Mouse (Mus musculus): ENCODE results near the gene Baiap2. TPM values are rescaled to one million over a fixed set of nuclear protein-coding genes. Genes with fewer than 3 reads are reported as not detected.
A peak's percentile ranks its signal among the peaks of the same experiment; 100 is the strongest.

Gene Baiap2
- total RNA-seq, 2 experiments from 2014 or later = 4.1 to 6.3 TPM

DNA sequence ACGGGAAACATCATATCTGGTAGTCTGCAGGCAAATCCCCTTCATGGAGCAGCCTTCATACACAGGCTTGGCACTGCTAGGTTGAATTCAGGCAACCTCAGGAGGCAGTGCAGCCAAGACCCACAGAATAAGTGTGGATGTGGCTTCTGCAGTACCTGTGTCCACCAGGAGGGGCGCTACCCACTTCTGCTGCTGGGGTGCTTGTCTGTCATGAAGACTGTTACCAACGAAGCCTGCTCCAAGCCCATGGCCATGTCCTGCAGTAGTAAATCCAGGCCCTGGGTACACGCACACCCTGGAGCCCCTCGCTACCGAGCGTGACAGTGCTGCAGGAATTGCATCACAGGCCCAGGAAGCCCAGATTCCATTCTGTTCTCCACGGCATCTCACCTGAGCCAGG lies 22.7 kb upstream of the Baiap2 start:
- peak; percentile 83 for DNase-seq

DNA sequence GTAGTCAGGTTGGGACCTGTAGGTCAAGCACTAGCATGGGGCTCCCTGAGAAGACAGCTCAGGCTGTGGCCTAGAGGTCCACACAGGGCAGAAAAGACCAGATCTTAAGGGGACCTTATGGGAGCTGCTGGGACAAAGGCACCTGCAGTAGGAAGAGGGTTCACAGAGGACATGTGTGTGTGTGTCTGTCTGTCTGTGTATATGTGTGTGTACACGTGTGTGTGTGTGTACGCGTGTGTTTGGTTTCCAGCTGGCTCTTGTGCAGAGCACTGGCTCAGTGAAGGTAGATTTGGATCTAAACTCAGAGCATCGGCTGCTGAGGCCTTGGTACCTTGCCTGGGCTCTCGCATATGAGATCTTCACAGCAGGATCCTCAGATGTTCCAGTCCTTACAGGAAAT lies 21.9 kb upstream of the Baiap2 start:
- DNase-seq = no peak

DNA sequence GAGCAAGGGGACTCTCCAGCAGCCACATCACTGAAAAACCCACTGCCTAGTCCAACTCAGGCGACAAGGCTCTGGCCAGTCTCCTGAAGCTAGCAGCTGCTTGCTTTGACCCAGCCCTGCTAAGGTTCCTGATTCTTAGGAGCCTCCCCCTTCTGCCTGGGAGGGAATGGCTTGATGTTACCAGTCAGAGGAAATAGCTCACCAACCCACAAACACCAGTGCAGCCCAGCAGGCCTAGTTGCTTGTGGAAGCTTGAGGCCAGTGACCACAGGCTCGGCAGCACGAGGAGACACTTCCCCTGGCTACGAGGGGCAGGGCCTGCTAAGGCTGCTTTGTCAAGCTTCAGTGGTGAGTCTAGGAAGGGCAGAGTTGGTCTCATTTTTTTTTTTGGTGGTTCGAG lies 17.4 kb upstream of the Baiap2 start:
- DNase-seq = no peak

DNA sequence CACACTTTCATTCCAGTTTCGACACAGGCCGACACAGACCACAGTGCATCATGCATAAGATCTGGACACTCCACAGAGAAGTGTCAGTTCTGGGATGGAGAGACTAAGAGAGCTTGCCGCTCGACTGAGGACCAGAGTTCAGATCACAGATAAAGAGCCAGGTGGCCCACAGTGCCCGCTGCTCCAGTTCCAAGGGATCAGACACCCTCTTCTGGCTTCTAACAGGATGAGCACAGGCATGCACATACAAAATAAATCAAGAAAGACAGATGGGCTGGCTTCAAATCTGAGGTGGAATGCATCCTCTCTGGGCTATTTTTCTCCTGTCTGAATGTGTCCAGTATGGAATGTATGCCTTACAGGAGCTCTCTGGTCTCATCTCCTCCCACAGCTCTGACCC lies 15.8 kb upstream of the Baiap2 start:
- DNase-seq = no peak

DNA sequence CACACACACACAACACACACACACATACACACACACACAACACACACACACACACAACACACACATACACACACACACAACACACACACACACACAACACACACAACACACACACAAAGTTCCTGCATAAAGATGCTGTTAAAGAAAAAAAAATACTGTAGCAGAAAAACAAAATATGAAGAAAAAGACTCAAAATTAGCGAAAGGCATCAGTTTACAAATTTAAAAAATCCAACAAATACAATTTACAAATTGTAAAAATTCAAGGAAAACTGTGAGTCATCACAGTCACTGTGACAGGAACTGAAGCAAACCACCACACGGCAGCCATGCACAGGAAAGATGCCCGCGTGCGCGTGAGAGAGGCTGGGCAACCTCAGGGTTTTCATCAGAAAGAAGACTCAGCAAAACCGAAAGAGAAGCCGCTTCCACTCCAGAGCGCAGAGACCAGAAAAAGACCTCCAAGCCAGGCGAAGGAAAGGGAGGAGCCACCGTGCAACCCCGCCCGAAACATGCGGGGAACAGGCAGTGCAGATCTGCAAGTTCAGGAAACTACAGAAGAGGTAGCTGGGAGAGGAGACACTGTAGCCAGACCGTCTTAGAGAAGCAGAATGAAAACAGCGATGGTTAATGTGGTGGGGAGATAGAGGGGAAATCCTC lies 14.4 kb upstream of the Baiap2 start:
- no peak for DNase-seq

DNA sequence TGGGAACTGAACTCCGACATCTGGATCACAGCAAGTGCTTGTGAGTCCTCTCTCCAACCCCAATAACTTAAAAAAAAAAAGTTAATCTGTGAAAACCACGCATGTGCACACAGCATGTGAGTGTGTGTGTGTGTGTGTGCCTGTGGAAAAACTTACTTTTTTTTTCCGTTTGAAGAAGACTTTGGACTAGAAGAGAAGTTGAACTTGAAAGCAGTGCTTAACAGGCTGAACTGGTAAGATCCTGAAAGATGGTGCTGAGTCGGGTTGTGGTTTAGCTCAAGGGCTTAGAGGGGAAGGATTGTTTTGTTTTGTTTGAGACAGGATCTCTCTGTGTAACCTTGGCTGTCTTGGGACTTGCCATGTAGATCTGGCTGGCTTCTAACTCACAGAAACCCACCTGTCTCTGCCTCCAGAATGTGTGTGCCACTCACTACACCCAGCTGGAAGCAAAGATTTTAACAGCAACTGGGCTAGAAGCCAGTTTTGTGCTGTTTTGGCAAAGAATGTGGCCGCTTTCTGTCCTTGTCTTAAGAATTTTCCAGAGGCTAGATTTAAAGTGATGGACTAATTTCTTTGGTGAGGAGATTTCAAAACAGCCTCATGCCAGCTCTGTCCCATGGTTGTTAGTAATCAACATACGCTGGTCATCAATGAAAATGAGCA lies 12.8 kb upstream of the Baiap2 start:
- no peak for DNase-seq

DNA sequence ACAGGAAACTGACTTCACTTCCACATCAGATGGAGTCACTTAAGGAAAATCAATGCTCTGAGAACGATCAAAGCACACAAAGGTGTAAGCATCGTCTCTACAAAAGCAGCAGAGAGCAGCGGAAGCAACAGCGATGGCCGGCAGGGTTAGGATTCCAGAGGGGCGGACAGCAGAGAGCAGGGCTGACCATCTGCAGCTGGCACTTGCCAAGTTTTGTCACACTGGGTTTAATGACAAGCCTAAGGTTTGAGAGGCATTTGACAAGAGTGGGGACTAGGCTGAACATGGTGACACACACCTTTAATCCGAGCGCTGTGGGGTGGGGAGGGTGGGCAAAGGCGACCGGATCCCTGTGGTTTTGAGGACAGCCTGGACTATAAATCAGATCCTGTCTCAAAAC lies 10.8 kb upstream of the Baiap2 start:
- DNase-seq = no peak

DNA sequence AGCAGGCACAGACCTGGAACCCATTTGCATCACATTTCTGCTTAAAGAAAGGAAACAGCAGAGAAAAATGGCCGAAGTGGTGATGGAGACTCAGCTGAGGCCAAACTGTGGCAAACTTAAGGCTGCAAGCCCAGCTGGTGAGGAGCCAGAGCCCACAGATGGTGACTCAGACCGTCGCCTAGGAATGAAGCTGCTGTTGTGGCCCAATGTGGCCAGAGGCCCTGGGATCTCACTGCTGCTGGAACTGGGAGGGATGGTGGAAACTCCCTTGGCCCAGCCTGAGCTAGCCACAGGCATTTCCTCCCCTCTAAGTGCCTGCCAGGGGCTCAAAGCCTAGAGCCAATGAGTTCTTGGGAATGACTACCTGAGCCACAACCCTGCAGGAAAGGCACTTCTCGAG lies 9.4 kb upstream of the Baiap2 start:
- peak; percentile 53 for DNase-seq

DNA sequence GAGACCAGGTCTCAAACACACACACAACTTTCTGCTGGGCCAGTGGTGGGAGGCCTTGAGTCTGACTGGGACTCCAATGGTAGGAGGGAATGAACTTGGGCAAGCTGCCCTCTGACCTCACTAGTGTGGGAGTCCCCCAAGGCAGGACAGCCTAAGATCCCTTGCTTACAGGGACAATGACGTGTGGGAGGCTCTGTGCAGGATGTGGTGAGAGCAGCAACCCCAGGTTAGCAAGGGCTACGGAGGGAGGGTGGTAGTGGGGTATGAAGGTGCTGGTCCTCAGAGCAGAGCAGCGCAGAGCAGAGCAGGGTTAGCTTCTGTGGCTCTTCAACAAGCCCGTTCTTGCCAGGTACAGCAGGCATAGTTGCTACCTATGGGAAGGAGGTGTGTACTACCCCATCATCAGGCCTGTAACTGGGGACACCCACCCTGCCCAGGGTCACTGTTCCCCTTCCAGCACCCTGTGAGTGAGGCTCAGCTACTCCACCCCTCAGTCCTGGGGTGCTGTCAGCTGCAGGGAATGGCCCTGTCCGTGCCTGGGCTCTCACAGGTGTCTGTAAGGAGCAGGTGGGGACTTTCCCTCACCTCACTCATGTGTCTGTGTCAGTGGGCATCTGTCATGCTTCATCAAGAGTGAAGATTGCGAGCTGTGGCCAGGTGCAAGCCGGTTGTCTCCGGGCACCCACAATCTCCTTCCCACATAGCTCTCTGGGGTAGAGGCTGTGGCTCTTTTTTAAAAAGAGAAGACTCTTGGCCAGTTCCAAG lies 8.6 kb upstream of the Baiap2 start:
- no peak for DNase-seq

DNA sequence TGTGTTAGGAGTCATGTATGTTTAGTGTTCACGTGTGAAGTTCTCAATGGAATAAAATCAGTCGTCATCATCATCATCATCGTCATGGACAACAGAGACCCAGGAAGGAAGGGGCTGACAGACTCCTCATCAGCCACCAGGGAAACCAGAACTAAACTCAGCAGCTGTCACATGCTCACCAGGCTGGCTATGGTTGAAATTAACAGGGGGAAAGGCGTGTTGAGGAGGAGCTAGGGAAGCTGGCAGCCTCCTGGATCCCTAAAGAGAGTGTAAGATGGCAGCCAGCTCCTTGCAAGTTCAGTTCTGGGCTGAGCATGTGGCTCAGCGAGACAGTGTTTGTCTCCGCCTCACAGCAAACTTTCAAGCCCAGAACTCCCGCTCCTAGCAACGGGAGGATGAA lies 7.8 kb upstream of the Baiap2 start:
- no peak for DNase-seq

DNA sequence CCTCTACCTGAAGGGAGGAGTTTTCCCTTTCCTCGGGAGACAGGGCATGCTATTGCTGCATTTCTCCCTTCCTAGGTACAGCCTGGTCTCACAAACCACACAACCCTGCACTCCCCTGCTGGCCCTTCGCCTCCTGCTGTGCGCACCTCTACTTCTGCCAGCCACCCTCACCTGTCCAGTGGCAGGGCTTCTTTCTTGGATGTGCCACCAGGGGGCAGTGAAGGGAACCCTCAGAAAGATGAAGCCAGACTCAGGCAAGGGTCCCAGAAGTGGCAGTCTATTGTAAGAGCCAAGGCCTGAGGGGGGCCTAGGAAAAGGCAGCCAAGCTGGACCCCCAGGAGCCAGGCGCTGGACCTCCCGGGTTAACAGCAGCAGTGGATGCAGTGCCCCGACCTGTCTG lies 7.1 kb upstream of the Baiap2 start:
- peak; percentile 67 for DNase-seq

DNA sequence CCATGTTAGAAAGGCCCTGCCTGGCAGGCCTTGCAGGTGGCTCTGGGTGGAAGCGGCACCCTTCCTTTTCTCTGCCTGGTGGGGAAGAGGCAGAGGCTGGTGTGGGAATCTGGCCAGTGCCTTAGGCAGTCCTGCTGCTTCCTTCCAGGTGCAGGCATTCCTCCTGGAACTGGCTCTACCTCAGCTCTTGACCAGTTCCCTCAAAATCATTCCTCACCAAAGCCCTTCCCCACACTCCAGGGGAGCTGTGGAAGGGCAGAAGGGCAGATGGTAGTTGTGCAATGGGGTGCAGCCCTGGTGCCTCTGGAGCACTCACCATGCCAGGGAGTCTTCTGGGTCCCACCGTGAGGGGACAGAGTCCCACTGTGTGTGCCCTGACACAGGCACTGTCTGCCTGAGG lies 6.1 kb upstream of the Baiap2 start:
- no peak for DNase-seq

DNA sequence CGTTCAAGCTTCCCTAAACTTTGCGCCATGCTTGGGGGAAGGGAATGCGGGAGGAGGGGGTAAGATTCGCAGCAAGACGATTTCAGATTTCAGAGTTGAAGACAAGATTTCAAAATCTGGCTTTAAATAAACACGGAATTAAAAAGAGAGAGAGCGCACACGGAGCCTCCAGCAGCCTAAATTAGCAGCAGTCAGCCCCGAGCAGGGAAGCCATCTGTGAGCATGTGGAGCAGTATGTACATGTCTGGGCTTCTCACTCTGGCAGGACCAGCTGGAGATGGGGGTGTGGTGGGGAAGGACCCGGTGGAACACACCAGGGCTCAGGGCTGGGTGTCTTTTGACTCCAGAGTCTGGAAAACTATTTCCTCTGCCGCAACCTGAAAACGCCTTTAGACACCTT lies 5.3 kb upstream of the Baiap2 start:
- DNase-seq = no peak

DNA sequence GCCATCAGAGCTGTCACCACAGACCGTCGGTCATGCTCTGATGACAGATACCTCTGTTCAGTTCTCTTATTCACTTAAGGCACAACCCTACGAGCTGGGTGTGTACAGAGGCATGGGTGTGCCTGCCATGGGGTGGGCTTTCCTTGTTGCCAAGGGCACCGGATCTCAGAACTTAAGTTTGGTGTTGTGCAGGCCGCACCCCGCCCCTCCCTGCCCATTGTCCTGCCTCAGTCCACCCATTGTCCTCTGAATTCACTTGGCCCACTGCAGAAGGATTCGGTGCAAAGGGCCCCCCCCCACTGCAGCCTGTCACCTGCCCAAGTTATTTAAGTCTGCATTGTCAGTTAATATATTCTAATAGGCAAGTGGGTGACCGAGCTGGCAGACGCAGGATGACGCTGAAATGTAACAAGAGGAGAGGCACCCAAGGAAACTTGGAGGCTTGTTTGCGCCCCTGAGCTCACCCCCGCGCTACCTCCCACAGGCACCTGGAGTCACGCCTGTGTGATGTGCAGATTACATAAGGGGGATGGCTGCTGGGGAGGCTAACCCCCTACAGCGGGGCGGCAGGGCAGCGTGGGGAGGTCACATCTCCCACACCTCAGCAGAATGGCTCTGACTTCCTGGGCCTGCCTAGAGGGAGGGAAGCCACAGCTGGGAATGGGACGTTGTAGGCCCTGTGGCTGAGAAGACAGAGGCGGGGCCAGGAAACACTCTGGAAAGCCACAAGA lies 4.6 kb upstream of the Baiap2 start:
- no peak for DNase-seq

DNA sequence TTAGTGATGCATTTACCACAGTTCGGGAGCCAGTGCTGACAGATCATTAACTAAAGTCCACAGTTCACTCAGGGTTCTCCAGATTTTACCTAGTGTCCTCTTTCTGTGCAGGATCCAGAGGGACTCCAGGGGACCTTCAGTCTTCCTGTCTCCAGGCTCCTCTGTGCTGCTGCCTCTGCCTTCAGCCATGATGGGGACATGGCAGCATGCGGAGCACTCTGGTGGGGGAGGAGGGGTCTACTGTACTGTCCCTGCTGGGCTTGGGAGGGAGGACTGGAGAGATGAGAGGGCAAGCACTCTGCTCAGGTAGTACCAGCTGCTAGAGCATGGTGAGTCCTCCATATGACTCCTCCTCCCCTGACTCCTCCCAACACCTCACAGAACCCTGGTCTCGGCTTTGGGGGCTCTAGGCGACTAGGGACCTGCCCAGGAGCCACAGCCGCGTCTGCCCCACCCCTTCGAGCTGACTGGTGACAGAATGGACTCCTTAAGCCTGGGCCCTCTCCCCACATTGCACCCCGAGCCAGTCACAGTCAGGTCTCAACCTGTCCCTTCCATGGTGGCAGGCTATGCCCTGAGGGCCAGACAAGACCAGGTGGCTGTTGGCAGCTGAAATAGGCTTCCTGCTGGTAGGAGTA lies 3.4 kb upstream of the Baiap2 start:
- DNase-seq = no peak

DNA sequence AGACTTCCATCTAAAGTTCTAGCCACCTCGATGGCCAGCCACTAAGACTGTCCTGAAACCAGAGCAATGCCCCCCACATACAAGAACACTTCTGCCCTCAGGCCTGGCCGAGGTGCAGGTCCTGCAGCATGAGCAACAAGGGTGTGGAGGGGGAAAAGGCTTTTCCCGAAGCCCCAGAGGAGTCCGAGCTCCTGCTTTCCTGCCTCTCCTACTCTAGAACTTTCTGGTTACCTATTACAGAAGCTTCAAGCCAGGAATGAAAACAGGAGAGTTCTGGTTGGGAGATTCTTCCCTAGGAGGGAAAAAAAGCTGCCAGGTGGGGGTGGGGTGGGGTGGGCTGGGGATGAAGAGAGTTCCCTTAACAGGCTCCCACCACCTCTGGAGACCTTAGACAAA lies 2.9 kb upstream of the Baiap2 start:
- no peak for DNase-seq

DNA sequence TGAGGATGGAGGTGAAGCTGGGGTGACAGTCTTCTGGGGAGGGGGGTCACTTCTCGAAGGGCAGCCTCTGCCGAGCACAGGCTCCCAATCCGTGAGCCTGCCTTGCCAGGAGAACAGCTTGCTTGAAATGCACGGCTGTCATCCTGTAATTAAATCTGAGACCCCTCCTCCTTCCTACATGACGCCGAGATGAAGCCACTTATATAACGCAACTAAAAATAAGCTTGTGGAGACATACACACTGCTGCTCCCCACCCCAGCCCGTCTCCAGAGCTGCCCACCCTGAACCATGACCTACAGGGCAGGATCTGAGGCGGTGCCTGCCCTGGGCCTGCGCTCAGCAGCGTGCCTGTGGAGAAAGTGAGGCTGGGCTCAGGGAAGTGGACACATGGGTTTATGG lies 2.4 kb upstream of the Baiap2 start:
- no peak for DNase-seq

DNA sequence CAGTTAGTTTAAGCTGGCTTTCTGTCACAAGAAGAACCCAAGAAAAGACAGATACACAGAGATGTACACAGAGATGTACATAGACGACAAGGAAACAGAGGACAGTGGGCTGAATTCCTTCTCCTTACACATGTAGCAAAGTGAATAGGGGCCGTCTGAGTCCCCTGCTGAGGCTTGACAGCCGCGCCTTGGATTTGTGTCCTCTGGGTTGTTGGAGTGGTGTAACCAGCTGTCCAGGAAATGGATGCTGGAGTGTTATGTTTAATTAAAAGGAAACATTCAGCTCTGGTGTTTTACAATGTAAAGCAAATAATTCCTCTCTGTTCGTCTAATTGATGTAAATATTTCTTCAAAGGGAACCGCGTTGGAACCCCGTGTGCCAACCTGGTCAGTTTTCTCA lies 769 bp upstream of the Baiap2 start:
- DNase-seq = no peak

DNA sequence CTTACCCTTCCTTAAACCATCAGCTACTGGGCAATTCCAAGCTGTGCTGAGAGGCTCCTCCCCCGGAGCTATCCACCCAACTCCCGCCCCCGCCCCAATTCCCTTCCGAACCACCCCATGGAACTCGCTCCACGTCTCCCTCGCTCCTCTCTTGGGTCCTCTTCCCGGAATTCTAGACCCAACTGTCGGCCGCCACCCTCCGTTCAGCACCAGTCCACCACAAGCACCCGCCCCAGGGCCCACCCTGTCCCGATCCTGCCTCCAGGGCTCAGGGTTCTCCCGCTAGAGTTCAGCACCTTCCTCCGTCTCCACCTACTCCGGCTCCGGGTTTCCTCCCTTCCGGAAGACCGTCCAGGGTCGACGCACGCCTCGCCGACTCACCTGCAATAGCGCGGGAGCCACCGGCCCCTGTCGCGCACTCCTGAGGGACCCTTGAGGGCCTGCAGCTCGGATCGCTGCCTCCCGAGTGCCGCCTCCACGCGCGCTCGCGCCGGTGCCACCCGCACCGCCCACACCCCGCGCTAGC lies 299 bp upstream of the Baiap2 start:
- peak; percentile 47 for DNase-seq

DNA sequence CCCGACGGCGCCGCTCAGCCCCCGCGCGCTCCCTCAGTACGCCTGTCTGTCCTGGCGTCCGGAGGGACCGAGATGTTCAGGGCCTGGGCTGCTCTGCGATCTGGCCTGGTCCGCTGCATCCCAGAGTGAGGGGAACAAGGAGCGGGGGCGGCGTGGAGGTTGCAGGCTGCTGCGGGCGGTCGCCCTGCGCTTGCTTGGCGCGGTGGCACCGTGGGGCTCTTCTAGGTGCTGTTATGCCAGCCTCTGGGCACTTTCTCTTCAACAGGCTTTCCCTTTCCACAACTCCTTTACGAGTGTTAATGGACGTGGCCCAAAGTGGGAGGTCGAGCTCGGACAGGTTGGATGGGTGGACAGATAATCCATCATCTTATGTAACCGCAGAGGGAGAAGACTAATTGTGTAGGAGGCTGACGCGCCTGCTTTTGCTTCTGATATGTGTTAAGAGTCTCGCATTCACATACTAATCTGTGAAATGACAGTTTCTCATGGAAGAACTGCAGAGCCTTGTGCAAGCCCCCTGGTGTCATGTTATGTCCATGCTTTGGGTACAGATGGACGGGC lies 945 bp downstream of the Baiap2 start:
- DNase-seq = no peak

DNA sequence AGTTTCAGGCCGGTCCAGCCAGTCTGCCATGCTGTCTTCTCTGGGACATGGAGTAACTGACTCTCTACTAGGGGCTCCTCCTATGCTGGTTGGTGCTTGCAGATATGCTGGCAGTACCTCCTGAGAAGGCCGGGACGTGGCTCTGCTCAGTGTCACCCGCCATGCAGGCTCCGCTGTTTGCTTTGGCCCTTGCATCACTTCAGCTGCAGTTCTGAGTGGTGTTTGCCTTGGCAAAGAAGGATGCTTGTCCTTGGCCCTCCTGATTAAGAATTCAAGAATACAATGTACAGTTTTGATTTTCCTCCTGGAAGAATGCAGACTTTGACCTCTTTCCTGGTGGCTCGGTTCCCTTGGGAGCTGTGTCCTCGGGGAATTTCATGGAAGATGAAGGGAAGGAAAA lies 2.8 kb downstream of the Baiap2 start:
- DNase-seq = no peak

DNA sequence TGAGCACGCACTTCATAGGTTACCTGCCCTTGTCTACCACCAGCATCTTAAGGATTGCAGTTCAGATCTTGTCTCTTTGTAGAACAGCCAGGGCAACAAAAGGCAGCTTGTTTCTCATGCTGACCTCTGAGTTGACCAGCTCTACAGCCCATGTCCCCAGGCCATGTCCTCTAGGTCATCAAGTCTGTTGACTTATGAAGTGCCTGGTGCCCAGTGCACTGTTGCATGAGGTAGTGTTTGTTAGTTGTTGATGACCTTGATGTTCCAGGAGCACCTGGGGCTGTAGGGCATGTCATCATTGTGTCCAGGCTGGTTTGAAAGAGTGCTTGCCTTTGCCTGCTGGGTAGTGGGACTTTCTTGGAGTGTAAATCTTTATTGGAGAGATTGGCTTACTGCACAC lies 4.9 kb downstream of the Baiap2 start:
- DNase-seq = no peak

All from gastrocnemius, postnatal 10 days (tissue).